Mouse (Mus musculus): ENCODE results near the gene Fgf22. TPM values are rescaled to one million over a fixed set of nuclear protein-coding genes. Genes with fewer than 3 reads are reported as not detected.

Fgf22 gene
- polyA plus RNA-seq, 1 experiment from 2014 or later, result not detected

GRCm38 (mm10) chr10:79803716-79804323 is 48.9 kb downstream of the Fgf22 start:
- no peaks in the 10 kb centered on the region for H3K9me3 ChIP-seq (ENCODE audit: control insufficient read depth, low read length)
- peaks cover 30% of the 10 kb centered on the region for H3K4me1 ChIP-seq (ENCODE audit: control insufficient read depth, insufficient read depth, low read length)
- 26% methylated on average over 29 of the region's 29 CpGs for WGBS
- 0 out of 2 replicates have a peak, but pooled peaks have one; percentile 22 for ATAC-seq
- peak overlapping the region; percentile 29; the same call in 1 of the 2 replicates for H3K9ac ChIP-seq (ENCODE audit: low read depth, low read length)
- no peaks in the 10 kb centered on the region for H3K36me3 ChIP-seq (ENCODE audit: control insufficient read depth, insufficient read depth, low read length)
- H3K27me3 ChIP-seq (replicated peaks; ENCODE audit: control insufficient read depth, insufficient read depth, low read length), result no peaks in the 10 kb centered on the region
- no peak overlapping the region for H3K27ac ChIP-seq (ENCODE audit: low read length)
- no peak overlapping the region for H3K4me2 ChIP-seq (ENCODE audit: low read depth, low read length)
- no peak overlapping the region for H3K4me3 ChIP-seq (ENCODE audit: low read length)

- Histone ChIP-seq H3K36me3 (ENCODE audit: control insufficient read depth, insufficient read depth, low read length) (no peaks in the 10 kb centered on the region), H3K27ac (ENCODE audit: low read length) (no peak overlapping the region), H3K27me3 (replicated peaks; ENCODE audit: control insufficient read depth, insufficient read depth, low read length) (no peaks in the 10 kb centered on the region), H3K9ac (ENCODE audit: low read depth, low read length) (no peak overlapping the region), H3K9me3 (ENCODE audit: control insufficient read depth, low read length) (no peaks in the 10 kb centered on the region), H3K4me1 (ENCODE audit: control insufficient read depth, insufficient read depth, low read length) (peaks cover 30% of the 10 kb centered on the region), H3K4me3 (ENCODE audit: low read length) (no peak overlapping the region), H3K4me2 (ENCODE audit: low read depth, low read length) (no peak overlapping the region)
- no peak for ATAC-seq
- 58% methylated on average over 11 of the region's 11 CpGs for WGBS
Measured at GRCm38 (mm10) chr10:79805636-79806035, 50.8 kb downstream of the Fgf22 start.

GRCm38 (mm10) chr10:79806331-79806730 is 51.5 kb downstream of the Fgf22 start:
- WGBS, result 85% methylated on average over 9 of the region's 9 CpGs
- no peak overlapping the region for H3K27ac ChIP-seq (ENCODE audit: low read length)

GRCm38 (mm10) chr10:79806972-79807371 is 52.1 kb downstream of the Fgf22 start:
- no peak for ATAC-seq
- H3K4me2 ChIP-seq (ENCODE audit: low read depth, low read length), result no peak overlapping the region
- no peaks in the 10 kb centered on the region for H3K9me3 ChIP-seq (ENCODE audit: control insufficient read depth, low read length)
- H3K27ac ChIP-seq (ENCODE audit: low read length), result no peak overlapping the region
- H3K4me3 ChIP-seq (ENCODE audit: low read length), result no peak overlapping the region
- WGBS, result 70% methylated on average over 10 of the region's 10 CpGs
- peaks cover 2% of the 10 kb centered on the region; the same call in 1 of the 2 replicates for H3K36me3 ChIP-seq (ENCODE audit: control insufficient read depth, insufficient read depth, low read length)
- H3K4me1 ChIP-seq (ENCODE audit: control insufficient read depth, insufficient read depth, low read length), result peaks cover 30% of the 10 kb centered on the region
- H3K27me3 ChIP-seq (replicated peaks; ENCODE audit: control insufficient read depth, insufficient read depth, low read length), result no peaks in the 10 kb centered on the region
- no peak overlapping the region for H3K9ac ChIP-seq (ENCODE audit: low read depth, low read length)

More at GRCm38 (mm10) chr10:79806331-79806730, 51.5 kb downstream of the Fgf22 start:
- H3K4me2 ChIP-seq (ENCODE audit: low read depth, low read length), result no peak overlapping the region
- peaks cover 2% of the 10 kb centered on the region; the same call in 1 of the 2 replicates for H3K36me3 ChIP-seq (ENCODE audit: control insufficient read depth, insufficient read depth, low read length)
- H3K4me3 ChIP-seq (ENCODE audit: low read length), result no peak overlapping the region
- H3K27me3 ChIP-seq (replicated peaks; ENCODE audit: control insufficient read depth, insufficient read depth, low read length), result no peaks in the 10 kb centered on the region
- no peak overlapping the region for H3K9ac ChIP-seq (ENCODE audit: low read depth, low read length)
- no peak for ATAC-seq
- H3K4me1 ChIP-seq (ENCODE audit: control insufficient read depth, insufficient read depth, low read length), result peaks cover 30% of the 10 kb centered on the region
- no peaks in the 10 kb centered on the region for H3K9me3 ChIP-seq (ENCODE audit: control insufficient read depth, low read length)

GRCm38 (mm10) chr10:79807826-79808225 is 53.0 kb downstream of the Fgf22 start:
- Histone ChIP-seq H3K4me3 (ENCODE audit: low read length) (no peak overlapping the region), H3K27me3 (replicated peaks; ENCODE audit: control insufficient read depth, insufficient read depth, low read length) (no peaks in the 10 kb centered on the region), H3K36me3 (ENCODE audit: control insufficient read depth, insufficient read depth, low read length) (peaks cover 2% of the 10 kb centered on the region; the same call in 1 of the 2 replicates), H3K27ac (ENCODE audit: low read length) (peak overlapping the region; percentile 12; the same call in 1 of the 2 replicates), H3K4me1 (ENCODE audit: control insufficient read depth, insufficient read depth, low read length) (peaks cover 23% of the 10 kb centered on the region), H3K9ac (ENCODE audit: low read depth, low read length) (no peak overlapping the region), H3K9me3 (ENCODE audit: control insufficient read depth, low read length) (no peaks in the 10 kb centered on the region), H3K4me2 (ENCODE audit: low read depth, low read length) (no peak overlapping the region)
- 64% methylated on average over 11 of the region's 11 CpGs for WGBS
- ATAC-seq, result peak; percentile 17; the same call in 1 of the 2 replicates

Other genes with a start within 250 kb of the Fgf22 start
- gene Plpp2, start 221.3 kb upstream of the Fgf22 start, polyA plus RNA-seq (2015; fragmentation: Nextera tagmentation; extraction: Ambion mirVana), result 140 and 145 TPM in 2 replicates
- gene Mier2, start 199.9 kb upstream of the Fgf22 start, polyA plus RNA-seq (2015; fragmentation: Nextera tagmentation; extraction: Ambion mirVana), result 36.7 and 38.4 TPM in 2 replicates
- gene Theg, start 167.7 kb upstream of the Fgf22 start, polyA plus RNA-seq (2015; fragmentation: Nextera tagmentation; extraction: Ambion mirVana), result not detected in 2 replicates
- gene C2cd4c, start 141.1 kb upstream of the Fgf22 start, polyA plus RNA-seq (2015; fragmentation: Nextera tagmentation; extraction: Ambion mirVana), result 0.02 and 0.07 TPM in 2 replicates
- 1.1 and 2.5 TPM in 2 replicates for gene Shc2, start 117.2 kb upstream of the Fgf22 start, polyA plus RNA-seq (2015; fragmentation: Nextera tagmentation; extraction: Ambion mirVana)
- gene Odf3l2, start 109.3 kb upstream of the Fgf22 start, polyA plus RNA-seq (2015; fragmentation: Nextera tagmentation; extraction: Ambion mirVana), result not detected in 2 replicates
- 27.4 and 31.8 TPM in 2 replicates for gene Madcam1, start 90.5 kb upstream of the Fgf22 start, polyA plus RNA-seq (2015; fragmentation: Nextera tagmentation; extraction: Ambion mirVana)
- 56.8 and 64.4 TPM in 2 replicates for gene Tpgs1, start 85.7 kb upstream of the Fgf22 start, polyA plus RNA-seq (2015; fragmentation: Nextera tagmentation; extraction: Ambion mirVana)
- 120 and 128 TPM in 2 replicates for gene Cdc34, start 72.9 kb upstream of the Fgf22 start, polyA plus RNA-seq (2015; fragmentation: Nextera tagmentation; extraction: Ambion mirVana)
- 0.21 and 0.56 TPM in 2 replicates for gene Gzmm, start 66.1 kb upstream of the Fgf22 start, polyA plus RNA-seq (2015; fragmentation: Nextera tagmentation; extraction: Ambion mirVana)
- gene Bsg, start 50.6 kb upstream of the Fgf22 start, polyA plus RNA-seq (2015; fragmentation: Nextera tagmentation; extraction: Ambion mirVana), result 1,158 and 1,189 TPM in 2 replicates
- gene Hcn2, start 38.4 kb upstream of the Fgf22 start, polyA plus RNA-seq (2015; fragmentation: Nextera tagmentation; extraction: Ambion mirVana), result 0.04 TPM in 1 of 2 replicates, not detected in the other
- 38.8 and 40.5 TPM in 2 replicates for gene Polrmt, start 8.5 kb upstream of the Fgf22 start, polyA plus RNA-seq (2015; fragmentation: Nextera tagmentation; extraction: Ambion mirVana)
- gene Rnf126, start 11.9 kb downstream of the Fgf22 start, polyA plus RNA-seq (2015; fragmentation: Nextera tagmentation; extraction: Ambion mirVana), result 39.7 and 56.6 TPM in 2 replicates
- 15.1 and 16.6 TPM in 2 replicates for gene Fstl3, start 22.2 kb downstream of the Fgf22 start, polyA plus RNA-seq (2015; fragmentation: Nextera tagmentation; extraction: Ambion mirVana)
- 0.07 and 0.11 TPM in 2 replicates for gene Prss57, start 35.9 kb downstream of the Fgf22 start, polyA plus RNA-seq (2015; fragmentation: Nextera tagmentation; extraction: Ambion mirVana)
- 44.1 and 44.8 TPM in 2 replicates for gene Palm, start 38.5 kb downstream of the Fgf22 start, polyA plus RNA-seq (2015; fragmentation: Nextera tagmentation; extraction: Ambion mirVana)
- gene Misp, start 65.9 kb downstream of the Fgf22 start, polyA plus RNA-seq (2015; fragmentation: Nextera tagmentation; extraction: Ambion mirVana), result 204 and 210 TPM in 2 replicates
- 295 and 302 TPM in 2 replicates for gene Ptbp1, start 99.4 kb downstream of the Fgf22 start, polyA plus RNA-seq (2015; fragmentation: Nextera tagmentation; extraction: Ambion mirVana)
- gene Prtn3, start 119.4 kb downstream of the Fgf22 start, polyA plus RNA-seq (2015; fragmentation: Nextera tagmentation; extraction: Ambion mirVana), result 2.7 and 2.8 TPM in 2 replicates
- gene Plppr3, start 119.6 kb downstream of the Fgf22 start, polyA plus RNA-seq (2015; fragmentation: Nextera tagmentation; extraction: Ambion mirVana), result 25.5 and 28.2 TPM in 2 replicates
- 0.42 and 2.4 TPM in 2 replicates for gene Elane, start 131.2 kb downstream of the Fgf22 start, polyA plus RNA-seq (2015; fragmentation: Nextera tagmentation; extraction: Ambion mirVana)
- not detected in 2 replicates for gene Cfd, start 135.8 kb downstream of the Fgf22 start, polyA plus RNA-seq (2015; fragmentation: Nextera tagmentation; extraction: Ambion mirVana)
- gene Med16, start 153.8 kb downstream of the Fgf22 start, polyA plus RNA-seq (2015; fragmentation: Nextera tagmentation; extraction: Ambion mirVana), result 34.1 and 37.2 TPM in 2 replicates
- 2.1 and 7.8 TPM in 2 replicates for gene Gm26602, start 155.8 kb downstream of the Fgf22 start, polyA plus RNA-seq (2015; fragmentation: Nextera tagmentation; extraction: Ambion mirVana)
- gene Kiss1r, start 161.9 kb downstream of the Fgf22 start, polyA plus RNA-seq (2015; fragmentation: Nextera tagmentation; extraction: Ambion mirVana), result 0.68 and 0.69 TPM in 2 replicates
- 105 and 116 TPM in 2 replicates for gene R3hdm4, start 166.1 kb downstream of the Fgf22 start, polyA plus RNA-seq (2015; fragmentation: Nextera tagmentation; extraction: Ambion mirVana)
- gene Arid3a, start 172.0 kb downstream of the Fgf22 start, polyA plus RNA-seq (2015; fragmentation: Nextera tagmentation; extraction: Ambion mirVana), result 19.4 and 22.1 TPM in 2 replicates
- 86.2 and 96.6 TPM in 2 replicates for gene Wdr18, start 205.1 kb downstream of the Fgf22 start, polyA plus RNA-seq (2015; fragmentation: Nextera tagmentation; extraction: Ambion mirVana)
- gene Grin3b, start 215.6 kb downstream of the Fgf22 start, polyA plus RNA-seq (2015; fragmentation: Nextera tagmentation; extraction: Ambion mirVana), result 0.15 and 0.16 TPM in 2 replicates
- 7.0 and 9.7 TPM in 2 replicates for gene Tmem259, start 229.3 kb downstream of the Fgf22 start, polyA plus RNA-seq (2015; fragmentation: Nextera tagmentation; extraction: Ambion mirVana)
- gene Cnn2, start 233.5 kb downstream of the Fgf22 start, polyA plus RNA-seq (2015; fragmentation: Nextera tagmentation; extraction: Ambion mirVana), result 226 and 245 TPM in 2 replicates
- 3.3 and 3.4 TPM in 2 replicates for gene Abca7, start 241.4 kb downstream of the Fgf22 start, polyA plus RNA-seq (2015; fragmentation: Nextera tagmentation; extraction: Ambion mirVana)

All from intestine, embryonic 16.5 days (tissue).